Mouse (Mus musculus) NIH3T3 (cell line): Measurements from ENCODE around the gene Tmem102.

Source experiments
- DNase-seq: peaks from one replicate; pipeline ENCODE4 v3.0.0-alpha.2; 2012; ENCODE audit warnings: low read depth

Tmem102 gene

GRCm38 (mm10) chr11:69818871-69819270, 13.4 kb upstream of the Tmem102 start:
- DNase-seq = no peak

- no peak for DNase-seq
These were observed 12.9 kb upstream of the Tmem102 start, which contains the start of gene Spem2 for GRCm38 (mm10) chr11:69818365-69818764. Spem2 (minus strand) TSS chr11:69818465.

GRCm38 (mm10) chr11:69816520-69816919, 11.1 kb upstream of the Tmem102 start:
- DNase-seq = no peak

DNA sequence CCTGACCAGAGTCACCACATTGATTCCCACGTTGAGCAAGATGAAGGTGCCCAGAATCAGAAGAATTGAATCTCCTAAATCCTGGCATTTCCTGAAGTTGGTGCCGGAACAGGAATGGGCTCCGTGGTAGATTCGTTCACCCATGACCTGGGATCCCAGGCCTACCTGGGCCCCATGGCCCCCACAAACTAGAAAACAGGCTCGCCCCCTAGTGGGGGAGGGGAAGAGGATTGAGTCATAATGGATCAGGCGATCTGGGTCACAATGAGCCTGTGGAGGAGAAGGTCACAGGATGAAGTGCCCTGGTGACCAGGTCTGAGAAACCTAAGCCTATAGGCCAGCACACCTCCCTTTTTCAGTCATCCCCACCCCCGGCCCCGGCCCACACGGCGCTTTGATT, 9.7 kb upstream of the Tmem102 start, which contains the start of gene Gm39566:
Gene Gm39566 (minus strand): TSS at position 144 of the 400 bp plus-strand sequence.
- DNase-seq = no peak

- no peak for DNase-seq
These were observed 4.9 kb upstream of the Tmem102 start for GRCm38 (mm10) chr11:69810280-69810679.

- DNase-seq = peak; percentile 58
These were observed 2.2 kb upstream of the Tmem102 start for GRCm38 (mm10) chr11:69807641-69808040.

- DNase-seq = no peak
These were observed 954 bp upstream of the Tmem102 start for GRCm38 (mm10) chr11:69806378-69806777.

DNA sequence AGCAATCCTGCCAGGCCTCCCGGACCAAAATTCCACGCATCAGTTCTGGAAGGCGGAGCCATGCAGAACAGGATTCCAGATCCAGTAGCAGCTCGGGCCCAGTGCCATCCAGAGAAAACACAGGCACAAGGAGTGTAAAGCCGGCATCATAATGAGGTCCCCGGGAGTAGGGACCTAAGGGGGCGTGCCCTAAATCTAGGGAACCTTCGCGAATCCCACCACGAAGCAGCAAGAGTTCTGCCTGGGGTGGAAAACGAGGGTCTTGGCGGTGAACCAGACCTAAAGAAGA, 828 bp downstream of the Tmem102 start:
- DNase-seq = no peak

GRCm38 (mm10) chr11:69803786-69804651, 1.4 kb downstream of the Tmem102 start:
- peak; percentile 85 for DNase-seq

DNA sequence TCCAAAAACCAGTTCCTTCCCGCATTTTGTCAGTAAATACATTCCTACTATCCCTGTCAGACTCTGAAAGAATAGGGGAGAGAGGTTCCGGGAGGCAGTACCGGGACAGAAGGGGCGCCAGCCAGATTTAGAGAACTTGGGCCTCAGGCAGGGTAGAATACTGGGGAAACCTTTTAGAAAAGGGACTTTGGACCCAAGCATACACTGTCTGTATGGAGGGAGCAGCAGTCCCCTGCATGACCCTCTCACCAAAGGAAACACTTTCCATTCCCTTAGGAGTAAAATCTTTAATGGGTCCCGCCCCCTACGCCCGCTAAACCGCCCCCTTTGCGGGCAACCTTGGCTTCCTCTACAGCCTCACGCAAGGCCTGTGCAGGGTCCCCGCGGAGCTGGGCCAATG, 2.1 kb downstream of the Tmem102 start:
- no peak for DNase-seq

GRCm38 (mm10) chr11:69802648-69803105, 2.7 kb downstream of the Tmem102 start:
- peak; percentile 58 for DNase-seq

- DNase-seq = no peak
These were observed 3.9 kb downstream of the Tmem102 start, which contains the start of gene Fgf11 for GRCm38 (mm10) chr11:69801379-69801977. Fgf11 (minus strand) TSS chr11:69801857.

- peak; percentile 42 for DNase-seq
These were observed 4.8 kb downstream of the Tmem102 start for GRCm38 (mm10) chr11:69800392-69801197.

- DNase-seq = peak; percentile 40
These were observed 5.4 kb downstream of the Tmem102 start for GRCm38 (mm10) chr11:69800138-69800391.

DNA sequence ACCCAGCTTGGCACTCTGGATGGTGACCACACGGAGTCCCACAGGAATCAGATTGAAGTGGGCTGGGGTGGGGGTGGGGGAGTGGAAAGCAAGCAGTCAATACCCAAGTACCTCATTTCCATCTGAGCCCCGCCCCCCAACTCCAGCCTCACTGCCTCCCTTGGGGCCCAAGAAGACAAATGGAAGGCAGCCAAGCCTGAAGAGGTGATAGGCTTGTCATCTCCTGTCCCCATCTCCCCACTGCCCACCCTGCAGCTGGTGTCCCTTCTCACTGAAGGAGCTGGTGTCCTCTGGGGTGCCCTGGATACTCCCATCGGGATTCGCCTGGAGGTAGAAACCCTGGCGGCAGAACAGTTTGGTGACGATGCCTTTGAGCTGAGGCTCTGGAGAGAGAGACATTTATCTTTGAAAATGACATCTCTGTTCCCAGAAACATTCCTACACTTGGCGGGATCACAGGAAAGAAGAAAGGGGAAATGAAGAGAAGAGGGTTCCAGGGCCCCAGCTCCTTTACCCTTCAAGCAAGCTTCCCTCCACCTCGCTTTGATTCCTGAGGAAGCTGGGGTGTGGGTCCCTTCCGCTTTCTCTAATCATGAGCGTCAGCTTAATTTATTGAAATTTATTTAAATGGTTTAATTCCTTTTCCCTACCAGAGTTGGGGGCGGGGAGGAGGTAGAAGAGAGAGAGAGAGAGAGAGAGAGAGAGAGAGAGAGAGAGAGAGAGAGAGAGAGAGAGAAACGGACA, 5.9 kb downstream of the Tmem102 start:
- DNase-seq = no peak

DNA sequence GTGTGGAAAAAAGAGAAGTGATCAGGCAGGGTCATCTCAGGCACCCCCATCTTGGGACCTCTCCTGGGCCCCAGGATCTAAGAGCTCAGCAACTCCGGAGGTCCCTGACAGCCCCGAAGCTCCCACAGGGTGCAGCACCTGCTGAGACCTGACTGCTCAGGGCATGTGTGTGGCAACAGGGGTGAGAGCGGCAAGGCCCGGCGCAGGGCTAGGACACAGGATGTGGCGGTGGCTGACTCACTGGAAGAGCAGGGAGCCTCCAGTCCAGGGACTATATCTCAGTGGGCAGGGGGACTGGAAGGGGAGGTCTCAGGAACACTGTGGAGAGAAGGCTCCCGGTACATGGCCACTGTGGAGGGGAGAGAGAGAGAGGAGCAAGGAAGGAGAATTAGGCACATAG, 7.5 kb downstream of the Tmem102 start:
- DNase-seq = no peak

DNA sequence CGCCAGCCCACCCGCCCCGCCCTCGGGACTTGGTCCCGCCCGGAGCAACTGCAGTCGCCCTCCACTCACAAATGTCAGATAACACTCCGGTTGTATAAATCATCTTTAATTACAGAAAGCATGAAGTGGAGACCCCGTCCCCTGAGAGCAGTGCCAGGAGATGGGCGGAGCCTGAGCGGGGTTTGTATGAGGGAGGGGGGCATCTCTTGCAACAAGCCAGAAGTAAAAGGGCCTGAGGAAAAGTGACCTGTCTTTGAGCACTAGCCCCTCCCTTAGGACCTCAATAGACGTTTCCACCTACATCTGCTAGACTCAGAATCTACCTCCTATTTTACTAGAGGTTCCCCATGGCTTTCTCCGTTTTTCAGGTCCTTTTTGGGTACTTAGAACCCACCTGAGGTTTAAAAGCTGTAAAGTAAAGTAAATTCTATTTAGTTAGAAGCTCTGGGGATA, 9.4 kb downstream of the Tmem102 start:
- no peak for DNase-seq

DNA sequence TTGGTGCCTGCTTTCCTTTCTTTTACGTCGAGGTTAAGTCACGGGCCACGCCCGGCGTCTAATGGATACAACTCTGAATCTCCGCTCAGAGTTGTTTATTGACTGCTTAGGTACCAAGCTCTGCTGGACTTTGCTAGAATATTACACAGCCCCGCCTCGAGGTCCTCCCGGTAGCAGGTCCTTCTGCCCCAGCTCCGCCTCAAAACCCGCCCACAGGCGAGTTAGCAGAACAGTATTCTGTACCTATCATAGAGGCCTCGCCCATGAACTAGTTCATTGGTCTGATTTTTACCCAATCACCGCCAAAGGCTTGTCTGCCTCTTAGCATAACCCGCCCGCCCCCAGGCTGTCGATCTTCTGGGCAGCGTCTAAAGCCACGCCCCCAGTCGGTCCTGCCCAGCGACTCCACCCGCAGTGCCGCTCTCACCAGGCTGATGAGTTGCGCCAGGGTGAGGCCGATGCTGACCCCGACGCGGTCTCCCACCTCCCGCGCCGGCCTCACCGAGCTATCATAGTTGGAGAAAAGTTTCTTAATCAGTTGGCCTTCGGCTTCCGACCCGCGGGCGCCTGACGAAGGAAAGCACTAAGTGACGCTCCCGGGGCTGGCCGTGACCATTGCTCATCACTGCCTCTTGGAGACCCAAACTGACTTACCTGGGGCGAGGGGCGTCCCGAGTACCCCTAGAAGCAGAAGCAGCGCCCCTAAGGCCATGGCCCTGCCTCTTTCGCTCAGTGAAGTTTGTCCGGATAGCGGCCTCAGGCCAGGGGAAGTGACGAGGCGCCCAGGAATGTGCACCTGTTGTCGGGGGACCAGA, 10.0 kb downstream of the Tmem102 start, which contains the start of gene Chrnb1:
Gene Chrnb1 (minus strand): TSS at position 776 of the 815 bp plus-strand sequence.
- DNase-seq = peak; percentile 95

- DNase-seq = no peak
These were observed 12.0 kb downstream of the Tmem102 start for GRCm38 (mm10) chr11:69793429-69793828.

GRCm38 (mm10) chr11:69791420-69791819, 14.0 kb downstream of the Tmem102 start:
- DNase-seq = no peak

DNA sequence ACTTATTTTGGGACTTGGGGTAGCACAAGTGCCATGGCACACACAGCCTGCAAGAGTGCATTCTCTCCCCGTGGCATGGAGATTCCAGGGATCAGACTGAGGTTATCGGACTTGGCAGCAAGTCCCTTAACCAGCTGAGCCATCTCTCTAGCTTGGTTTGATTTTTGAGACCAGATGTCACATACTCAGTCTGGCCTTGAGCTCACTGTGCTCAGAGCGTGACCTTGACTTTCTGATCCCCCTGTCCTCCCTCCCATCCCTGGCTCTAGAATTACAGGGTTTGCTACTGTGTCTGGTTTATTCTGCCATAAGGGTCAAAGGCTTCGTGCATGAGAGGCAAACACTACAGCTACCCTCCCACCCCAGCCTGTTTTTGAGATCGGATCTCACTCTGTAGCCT, 16.0 kb downstream of the Tmem102 start:
- no peak for DNase-seq
